Mouse (Mus musculus): ENCODE measurements around the gene Kcnd2.

Kcnd2 gene

GRCm38 (mm10) chr6:21424202-21424785 is 209.0 kb downstream of the Kcnd2 start:
- DNase-seq: no peak

GRCm38 (mm10) chr6:21431120-21431519 is 215.8 kb downstream of the Kcnd2 start:
- DNase-seq: no peak

GRCm38 (mm10) chr6:21464719-21465118 is 249.4 kb downstream of the Kcnd2 start:
- no peak for DNase-seq

DNA sequence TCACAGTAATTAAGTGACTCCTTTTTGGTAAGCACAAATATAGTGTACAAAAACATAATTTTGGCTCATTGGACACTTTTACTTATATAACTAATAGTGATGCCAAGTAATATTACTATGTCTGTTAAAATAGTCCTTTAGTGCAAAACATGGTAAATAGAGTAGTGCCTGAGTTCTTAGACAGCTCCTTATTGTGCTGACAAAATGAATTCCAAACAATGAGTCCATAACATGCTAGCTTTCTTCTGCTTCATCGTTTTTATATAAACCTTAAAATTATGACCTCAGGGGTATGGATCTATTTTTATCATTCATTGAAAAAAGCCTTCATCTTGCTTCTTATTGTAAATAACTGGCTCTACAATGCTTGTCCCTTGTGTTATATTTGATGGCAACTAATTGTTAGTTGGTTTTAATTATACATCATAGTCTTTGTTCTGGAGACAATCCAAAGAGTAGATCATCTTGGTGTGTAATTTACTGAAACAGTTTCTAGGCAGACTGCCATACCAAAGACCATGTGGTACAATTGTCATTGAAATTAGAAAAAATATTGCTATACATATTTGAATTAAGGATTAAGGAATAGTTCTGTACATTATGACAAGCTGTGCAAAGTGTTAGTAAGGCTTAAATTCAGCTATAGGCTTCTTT is 256.7 kb downstream of the Kcnd2 start:
- DNase-seq: no peak

DNA sequence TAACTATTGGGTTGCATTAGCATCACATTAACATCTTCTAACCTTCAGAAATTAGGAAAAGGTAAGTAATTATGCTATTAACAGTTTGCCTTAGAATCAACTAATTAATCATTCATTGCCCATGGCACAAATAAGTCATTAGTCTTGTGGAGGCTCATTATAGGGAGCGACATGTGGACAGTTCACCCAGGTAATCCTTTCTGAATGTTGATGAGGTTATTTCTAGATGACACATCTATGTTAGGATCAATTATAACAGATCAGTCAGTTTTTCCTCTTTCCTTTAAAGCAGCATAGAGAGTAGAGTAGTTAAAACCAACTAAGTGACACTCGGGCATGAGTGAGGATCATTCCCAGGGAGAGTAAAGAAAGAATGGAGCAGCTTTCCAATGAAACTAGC is 267.4 kb downstream of the Kcnd2 start:
- DNase-seq: no peak

DNA sequence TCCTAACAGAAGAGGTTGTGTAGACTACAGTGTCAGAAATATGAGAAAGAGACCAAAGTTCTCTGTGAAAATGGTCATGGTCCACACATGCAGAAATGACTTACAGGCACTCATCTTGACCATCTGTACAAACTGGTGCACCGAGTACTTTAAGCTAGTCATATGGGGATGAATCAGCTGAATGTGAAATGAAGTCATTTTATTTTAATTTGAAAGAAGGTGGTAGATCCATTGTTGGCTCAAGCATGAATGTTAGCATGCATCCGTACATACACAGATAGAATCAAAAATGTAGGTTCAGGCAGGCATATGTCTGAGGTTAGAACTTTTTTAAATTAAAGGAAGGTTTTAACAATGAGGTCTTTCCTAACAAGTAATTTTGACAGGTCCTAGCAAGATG is 273.2 kb downstream of the Kcnd2 start:
- DNase-seq: no peak

- no peak for DNase-seq
These were observed 287.6 kb downstream of the Kcnd2 start for GRCm38 (mm10) chr6:21502921-21503320.

DNA sequence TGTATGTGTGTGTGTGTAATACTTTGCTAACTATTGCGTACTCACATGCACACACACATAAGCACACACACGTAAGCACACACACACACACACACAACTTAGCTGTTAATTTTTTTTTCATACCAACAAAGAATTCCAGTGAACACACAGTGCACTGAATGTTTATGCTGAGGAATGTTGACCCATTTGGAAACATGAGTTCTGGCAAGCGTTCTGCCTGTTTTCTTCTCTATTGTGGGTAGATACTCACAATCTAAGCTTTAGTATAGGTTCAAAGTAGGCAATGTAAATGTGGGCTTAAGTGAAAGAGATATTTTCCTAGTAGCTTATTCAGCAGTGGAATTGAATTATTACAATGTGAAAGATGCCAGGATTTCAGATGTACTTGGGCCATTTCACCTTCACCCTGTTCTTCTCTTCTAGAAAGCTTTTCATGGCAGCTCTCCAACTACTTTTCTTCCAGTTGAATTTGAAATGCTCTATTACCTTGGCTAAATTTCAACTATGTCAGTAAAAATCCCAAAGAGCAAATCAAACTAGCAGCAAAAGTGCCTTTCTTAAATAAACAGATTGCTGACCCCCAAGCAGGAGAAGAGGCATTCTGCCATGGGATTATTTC is 295.4 kb downstream of the Kcnd2 start:
- DNase-seq: no peak

- DNase-seq: no peak
These were observed 305.0 kb downstream of the Kcnd2 start for GRCm38 (mm10) chr6:21520351-21520750.

GRCm38 (mm10) chr6:21527489-21528074 is 312.3 kb downstream of the Kcnd2 start:
- DNase-seq: no peak

- no peak for DNase-seq
These were observed 318.7 kb downstream of the Kcnd2 start for GRCm38 (mm10) chr6:21534009-21534408.

DNA sequence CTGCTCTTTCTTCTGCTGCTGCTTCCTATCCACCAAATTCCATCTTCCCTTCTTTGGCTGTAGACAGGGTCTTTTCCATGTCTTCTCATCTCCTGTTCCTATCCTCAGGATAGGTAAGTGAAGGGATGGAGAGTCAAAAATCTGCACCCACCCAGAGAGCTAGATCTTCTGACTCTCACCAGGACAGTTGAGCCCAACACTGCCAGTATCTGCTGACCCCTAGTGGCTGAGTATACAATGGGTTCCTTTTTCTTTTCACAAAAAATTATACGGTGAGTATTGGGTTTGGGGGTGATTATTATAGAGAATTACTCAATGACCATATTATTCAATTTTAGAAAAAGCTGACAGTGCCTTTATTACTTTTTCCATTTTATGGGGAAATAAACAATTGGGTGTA is 319.5 kb downstream of the Kcnd2 start:
- DNase-seq: no peak

DNA sequence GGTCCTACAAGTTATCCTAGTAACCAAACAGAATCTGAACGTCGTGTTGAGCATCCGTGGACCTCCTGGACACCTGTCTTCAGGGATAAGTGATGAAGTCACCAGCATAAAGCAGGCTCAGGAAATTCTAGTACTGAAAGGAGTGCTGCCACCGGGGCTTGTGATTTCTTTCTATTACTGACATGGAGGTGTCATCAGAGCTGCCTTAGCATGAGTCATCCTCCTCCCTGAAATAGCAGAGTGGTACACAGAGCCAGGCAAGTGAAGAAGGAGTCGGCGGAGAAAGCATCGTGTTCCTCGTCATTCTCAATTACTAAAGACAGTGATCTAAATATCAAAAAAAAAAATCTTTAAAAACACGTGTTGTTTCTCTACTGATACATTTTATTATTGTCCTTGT is 336.2 kb downstream of the Kcnd2 start:
- DNase-seq: no peak

DNA sequence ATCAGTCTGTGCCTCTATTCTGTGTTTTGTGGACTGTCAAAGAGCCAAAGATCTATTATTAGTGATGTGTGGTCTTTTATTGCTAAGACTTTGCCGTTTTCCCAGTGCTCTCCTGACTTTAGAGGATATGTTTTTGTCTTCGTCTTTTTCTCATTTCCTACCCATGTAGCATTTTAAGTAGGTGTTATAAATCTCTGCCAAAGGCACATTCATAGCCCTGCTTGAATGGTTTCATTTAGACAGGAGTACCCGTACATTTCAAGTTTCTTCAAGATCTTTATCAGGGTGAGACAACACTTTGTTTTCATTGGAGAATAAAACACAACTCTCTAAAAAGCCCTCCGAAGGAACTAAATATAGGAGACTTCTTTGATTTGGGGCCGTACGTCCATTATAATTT is 355.7 kb downstream of the Kcnd2 start:
- no peak for DNase-seq

GRCm38 (mm10) chr6:21590156-21590555 is 374.9 kb downstream of the Kcnd2 start:
- no peak for DNase-seq

- DNase-seq: no peak
These were observed 382.1 kb downstream of the Kcnd2 start for GRCm38 (mm10) chr6:21597424-21597823.

- no peak for DNase-seq
These were observed 394.2 kb downstream of the Kcnd2 start for GRCm38 (mm10) chr6:21609381-21610059.

GRCm38 (mm10) chr6:21629989-21630388 is 414.7 kb downstream of the Kcnd2 start:
- no peak for DNase-seq

GRCm38 (mm10) chr6:21655681-21656080 is 440.4 kb downstream of the Kcnd2 start:
- no peak for DNase-seq

DNA sequence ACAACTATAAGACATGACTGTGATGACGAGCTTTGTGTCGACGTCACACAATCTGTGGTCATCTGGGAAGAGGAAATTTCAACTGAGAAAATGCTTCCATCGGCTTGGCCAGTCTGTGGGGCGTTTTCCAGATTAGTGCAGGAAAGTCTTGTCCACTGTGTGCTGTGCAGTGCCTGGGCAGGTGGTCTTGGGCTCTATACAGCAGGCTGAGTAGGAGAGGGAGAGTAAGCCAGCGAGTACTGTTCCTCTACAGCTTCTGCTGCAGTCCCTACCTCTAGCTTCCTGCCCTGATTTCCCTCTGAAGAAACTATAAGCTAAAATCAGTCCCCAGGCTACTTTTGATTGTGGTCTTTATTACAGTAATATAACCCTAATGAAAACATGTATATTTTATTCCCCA is 448.8 kb downstream of the Kcnd2 start:
- DNase-seq: no peak

GRCm38 (mm10) chr6:21664638-21665037 is 449.3 kb downstream of the Kcnd2 start:
- no peak for DNase-seq

GRCm38 (mm10) chr6:21684252-21684651 is 468.9 kb downstream of the Kcnd2 start:
- DNase-seq: no peak

DNA sequence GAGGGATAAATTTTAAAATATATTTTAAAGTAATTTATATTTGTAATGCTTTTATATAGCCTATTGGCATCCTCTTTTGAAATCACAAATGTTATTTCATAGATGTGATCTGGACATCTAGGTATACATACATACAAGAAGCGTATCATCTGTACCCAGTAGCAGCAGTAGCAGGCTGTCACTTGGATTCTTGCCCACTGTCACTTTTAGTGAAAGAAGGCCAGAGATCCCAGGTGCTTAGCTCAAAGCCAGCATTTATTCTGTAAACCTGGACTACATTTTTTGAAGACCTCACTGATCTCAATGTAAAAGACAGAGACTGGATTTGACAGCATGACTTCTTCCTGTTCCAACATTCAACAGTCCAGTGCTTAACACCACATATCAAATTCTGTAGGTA is 471.1 kb downstream of the Kcnd2 start:
- no peak for DNase-seq

All from spleen, adult 18-20 months (tissue).